Mouse (Mus musculus): ENCODE results near the gene B3glct. TPM values are rescaled to one million over a fixed set of nuclear protein-coding genes. Genes with fewer than 3 reads are reported as not detected.

B3glct gene
- polyA plus RNA-seq, 1 experiment from 2014 or later: 14.8 TPM

DNA sequence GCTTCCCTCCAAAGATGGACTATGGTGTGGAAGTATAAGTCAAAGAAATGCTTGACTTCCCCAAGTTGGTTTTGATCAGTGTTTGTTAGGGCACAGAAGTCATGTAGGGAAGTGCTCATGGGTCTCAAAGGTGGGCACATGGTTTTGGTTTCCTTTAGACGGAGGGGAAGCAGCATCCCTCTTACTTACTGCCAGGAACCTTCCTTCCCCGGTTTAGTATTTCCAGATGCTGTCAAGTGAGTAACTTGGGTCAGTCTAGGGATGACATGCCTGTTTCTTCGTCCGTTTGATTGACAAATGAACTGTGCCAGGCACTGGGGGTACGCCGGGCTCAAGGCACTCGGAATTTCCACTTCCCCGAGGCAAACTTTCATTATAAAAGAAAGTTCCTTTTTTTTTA is 89.1 kb downstream of the B3glct start:
- H3K4me3 ChIP-seq: no peak overlapping the region
- no peak overlapping the region; the same call in 1 of the 2 replicates for H3K4me2 ChIP-seq
- ATAC-seq (ENCODE audit: insufficient number of reproducible peaks, insufficient read depth, low FRiP score, low TSS enrichment, low read depth): no peak
- H3K4me1 ChIP-seq: peaks cover 10% of the 10 kb centered on the region; the same call in 1 of the 2 replicates
- H3K27ac ChIP-seq: no peak overlapping the region
- H3K27me3 ChIP-seq: no peaks in the 10 kb centered on the region
- WGBS: 23% methylated on average over 8 of the region's 8 CpGs
- no peaks in the 10 kb centered on the region for H3K36me3 ChIP-seq
- H3K9me3 ChIP-seq: no peaks in the 10 kb centered on the region
- H3K9ac ChIP-seq: no peak overlapping the region

DNA sequence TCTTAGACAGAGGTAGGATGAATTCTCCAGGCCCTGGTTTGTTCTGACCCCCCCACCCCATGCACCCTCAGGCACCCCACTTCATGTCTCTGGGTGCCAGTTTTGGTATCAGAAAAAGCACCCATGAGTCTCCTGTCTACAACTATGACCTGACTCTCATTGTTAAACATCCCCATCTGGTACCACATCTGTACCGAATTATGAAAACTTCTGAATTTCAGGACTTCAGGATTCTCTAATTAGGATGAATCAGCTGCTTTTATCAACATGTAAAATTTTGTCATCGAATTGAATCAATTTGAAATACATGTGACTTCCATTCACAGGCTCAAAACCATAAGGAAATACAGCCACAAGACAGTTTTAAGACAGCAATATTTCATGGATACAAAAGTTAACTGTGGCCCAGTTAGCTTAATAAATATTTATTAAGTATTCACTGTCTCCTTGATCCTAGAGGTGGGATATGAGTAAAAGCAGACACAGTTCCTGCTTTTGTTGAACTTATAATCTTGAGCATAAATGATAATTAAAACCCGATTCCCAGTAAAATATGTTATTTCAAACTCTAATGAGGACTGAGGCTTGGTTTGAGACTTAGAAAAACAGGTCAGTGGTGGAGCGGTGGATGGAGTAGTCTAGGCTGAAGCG is 89.7 kb downstream of the B3glct start:
- Histone ChIP-seq H3K27me3 (no peaks in the 10 kb centered on the region), H3K4me1 (peaks cover 10% of the 10 kb centered on the region; the same call in 1 of the 2 replicates), H3K4me2 (no peak overlapping the region), H3K27ac (no peak overlapping the region), H3K36me3 (no peaks in the 10 kb centered on the region), H3K4me3 (no peak overlapping the region), H3K9me3 (no peaks in the 10 kb centered on the region), H3K9ac (no peak overlapping the region)
- WGBS: 57% methylated on average over 5 of the region's 5 CpGs
- ATAC-seq (ENCODE audit: insufficient number of reproducible peaks, insufficient read depth, low FRiP score, low TSS enrichment, low read depth): no peak

DNA sequence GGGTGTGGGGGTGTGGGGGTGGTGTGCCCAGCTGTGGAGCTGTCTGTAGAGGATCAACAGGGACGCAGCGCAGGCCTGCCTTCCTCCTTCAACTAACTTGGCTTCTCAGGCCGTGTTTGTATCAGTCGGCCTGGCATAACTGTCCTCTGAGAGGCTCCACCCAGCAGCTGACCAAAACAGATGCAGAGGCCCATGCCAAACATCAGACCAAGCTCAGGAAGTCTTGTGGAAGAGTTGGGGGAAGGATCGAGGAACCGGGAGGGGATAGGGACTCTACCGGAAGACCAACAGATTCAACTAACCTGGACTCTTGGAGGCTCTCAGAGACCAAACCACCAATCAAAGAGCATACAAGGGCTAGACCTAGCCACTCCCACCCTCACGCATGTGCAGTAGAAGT is 91.6 kb downstream of the B3glct start:
- H3K9me3 ChIP-seq: no peaks in the 10 kb centered on the region
- H3K4me3 ChIP-seq: no peak overlapping the region
- no peak overlapping the region for H3K9ac ChIP-seq
- no peak for ATAC-seq (ENCODE audit: insufficient number of reproducible peaks, insufficient read depth, low FRiP score, low TSS enrichment, low read depth)
- H3K27me3 ChIP-seq: no peaks in the 10 kb centered on the region
- H3K36me3 ChIP-seq: no peaks in the 10 kb centered on the region
- peaks cover 10% of the 10 kb centered on the region; the same call in 1 of the 2 replicates for H3K4me1 ChIP-seq
- 94% methylated on average over 8 of the region's 8 CpGs for WGBS
- no peak overlapping the region for H3K27ac ChIP-seq
- no peak overlapping the region for H3K4me2 ChIP-seq

- WGBS: 80% methylated on average over 7 of the region's 7 CpGs
- no peak overlapping the region for H3K9ac ChIP-seq
- no peaks in the 10 kb centered on the region for H3K4me1 ChIP-seq
- no peak overlapping the region for H3K4me3 ChIP-seq
- H3K36me3 ChIP-seq: no peaks in the 10 kb centered on the region
- H3K27ac ChIP-seq: no peak overlapping the region
- ATAC-seq (ENCODE audit: insufficient number of reproducible peaks, insufficient read depth, low FRiP score, low TSS enrichment, low read depth): no peak
- no peaks in the 10 kb centered on the region for H3K9me3 ChIP-seq
- H3K27me3 ChIP-seq: no peaks in the 10 kb centered on the region
- no peak overlapping the region for H3K4me2 ChIP-seq
These were observed 98.0 kb downstream of the B3glct start for GRCm38 (mm10) chr5:149776038-149776437.

DNA sequence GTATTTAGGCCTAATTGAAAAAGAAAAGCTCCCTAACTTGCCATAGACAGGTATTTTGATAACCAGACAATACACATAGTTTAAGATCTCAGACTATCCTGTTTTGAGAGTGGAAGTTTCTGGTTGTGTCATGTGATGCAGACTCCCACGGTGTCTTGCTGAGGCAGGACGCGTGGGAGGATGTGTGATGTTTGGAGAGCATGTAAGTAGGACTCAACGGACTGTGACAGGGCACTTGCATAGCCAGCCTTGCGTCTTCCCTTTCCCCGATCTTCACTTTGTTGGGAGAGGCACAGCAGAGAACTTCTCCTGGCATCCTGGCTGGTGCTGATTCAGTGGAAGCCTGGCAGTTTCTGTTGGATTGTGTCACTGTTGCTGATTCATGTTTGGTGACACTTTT is 101.7 kb downstream of the B3glct start:
- Histone ChIP-seq H3K9ac (no peak overlapping the region), H3K4me1 (no peaks in the 10 kb centered on the region), H3K36me3 (no peaks in the 10 kb centered on the region), H3K4me3 (no peak overlapping the region), H3K9me3 (no peaks in the 10 kb centered on the region), H3K27me3 (no peaks in the 10 kb centered on the region), H3K27ac (no peak overlapping the region), H3K4me2 (no peak overlapping the region)
- no peak for ATAC-seq (ENCODE audit: insufficient number of reproducible peaks, insufficient read depth, low FRiP score, low TSS enrichment, low read depth)
- WGBS: 94% methylated on average over 6 of the region's 6 CpGs

GRCm38 (mm10) chr5:149780411-149780810 is 102.4 kb downstream of the B3glct start:
- no peaks in the 10 kb centered on the region for H3K36me3 ChIP-seq
- H3K4me2 ChIP-seq: no peak overlapping the region
- H3K27me3 ChIP-seq: no peaks in the 10 kb centered on the region
- no peak overlapping the region for H3K9ac ChIP-seq
- no peak for ATAC-seq (ENCODE audit: insufficient number of reproducible peaks, insufficient read depth, low FRiP score, low TSS enrichment, low read depth)
- no peaks in the 10 kb centered on the region for H3K9me3 ChIP-seq
- H3K27ac ChIP-seq: no peak overlapping the region
- H3K4me1 ChIP-seq: no peaks in the 10 kb centered on the region
- H3K4me3 ChIP-seq: no peak overlapping the region
- WGBS: 92% methylated on average over 2 of the region's 2 CpGs

GRCm38 (mm10) chr5:149790087-149790486 is 112.1 kb downstream of the B3glct start:
- Histone ChIP-seq H3K4me1 (no peaks in the 10 kb centered on the region), H3K9ac (no peak overlapping the region), H3K4me3 (no peak overlapping the region), H3K9me3 (peaks cover 15% of the 10 kb centered on the region), H3K4me2 (no peak overlapping the region), H3K36me3 (no peaks in the 10 kb centered on the region), H3K27ac (no peak overlapping the region), H3K27me3 (no peaks in the 10 kb centered on the region)
- 16% methylated on average over 8 of the region's 8 CpGs for WGBS
- no peak for ATAC-seq (ENCODE audit: insufficient number of reproducible peaks, insufficient read depth, low FRiP score, low TSS enrichment, low read depth)

DNA sequence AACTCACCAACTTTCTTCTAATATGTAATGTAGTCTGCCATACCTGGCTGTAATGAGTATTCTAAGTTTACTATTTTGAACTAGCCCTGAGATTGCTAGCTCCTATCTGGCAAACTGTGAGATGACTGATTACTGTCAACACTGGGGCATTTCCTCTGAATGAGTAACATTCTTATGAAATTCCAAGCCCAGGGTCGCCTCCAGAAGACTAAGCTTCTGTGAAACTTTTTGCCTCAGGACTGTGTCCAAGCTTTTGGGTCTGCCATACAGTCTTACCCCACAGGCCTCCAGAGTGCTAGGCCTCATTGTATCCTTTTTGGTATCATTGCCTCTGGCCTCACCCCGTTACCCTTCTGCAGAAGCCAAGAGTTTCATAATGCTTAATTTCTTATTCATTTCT is 132.0 kb downstream of the B3glct start:
- H3K36me3 ChIP-seq: no peaks in the 10 kb centered on the region
- H3K9me3 ChIP-seq: no peaks in the 10 kb centered on the region
- ATAC-seq (ENCODE audit: insufficient number of reproducible peaks, insufficient read depth, low FRiP score, low TSS enrichment, low read depth): no peak
- H3K4me1 ChIP-seq: 0 out of 2 replicates have a peak, but pooled peaks cover 3% of the 10 kb centered on the region
- H3K4me2 ChIP-seq: no peak overlapping the region
- no peaks in the 10 kb centered on the region for H3K27me3 ChIP-seq
- no peak overlapping the region for H3K4me3 ChIP-seq
- no peak overlapping the region for H3K27ac ChIP-seq
- 68% methylated on average over 2 of the region's 2 CpGs for WGBS
- H3K9ac ChIP-seq: no peak overlapping the region

GRCm38 (mm10) chr5:149811835-149812234 is 133.8 kb downstream of the B3glct start:
- H3K4me2 ChIP-seq: no peak overlapping the region
- no peak overlapping the region for H3K4me3 ChIP-seq
- no peak overlapping the region for H3K27ac ChIP-seq
- no peaks in the 10 kb centered on the region for H3K36me3 ChIP-seq
- H3K4me1 ChIP-seq: no peaks in the 10 kb centered on the region
- H3K9ac ChIP-seq: no peak overlapping the region
- 65% methylated on average over 6 of the region's 6 CpGs for WGBS
- no peak for ATAC-seq (ENCODE audit: insufficient number of reproducible peaks, insufficient read depth, low FRiP score, low TSS enrichment, low read depth)
- no peaks in the 10 kb centered on the region for H3K9me3 ChIP-seq
- H3K27me3 ChIP-seq: no peaks in the 10 kb centered on the region

Other genes starting within 250 kb of the B3glct start
- 0.34 TPM in 1 of 2 replicates, not detected in the other for gene Tex26, start 238.6 kb upstream of the B3glct start, polyA plus RNA-seq (2015; fragmentation: Nextera tagmentation; extraction: Ambion mirVana)
- 0.24 TPM in 1 of 2 replicates, not detected in the other for gene Wdr95, start 149.6 kb upstream of the B3glct start, polyA plus RNA-seq (2015; fragmentation: Nextera tagmentation; extraction: Ambion mirVana)
- 50.8 and 57.5 TPM in 2 replicates for gene Hsph1, start 41.9 kb upstream of the B3glct start, polyA plus RNA-seq (2015; fragmentation: Nextera tagmentation; extraction: Ambion mirVana)

Data from embryonic facial prominence, embryonic 13.5 days (tissue).